Mouse (Mus musculus) forebrain, embryonic 10.5 days (tissue): ENCODE measurements around the gene Gtf2ird1. TPM values are rescaled to one million over a fixed set of nuclear protein-coding genes. Genes with fewer than 3 reads are reported as not detected.

Experiments
- DNase-seq: peaks from one replicate; pipeline ENCODE4 v3.0.0-alpha.2; 2017; ENCODE audit warnings: low spot score; ENCODE audit errors: extremely low spot score
- H3K27ac ChIP-seq: fragments of 300-500 bp; sonication (generic); 2 replicates; pipeline ENCODE4 v1.5.1; 2016; ENCODE audit warnings: mild to moderate bottlenecking
- H3K27me3 ChIP-seq: fragments of 300-500 bp; sonication (generic); 2 replicates; pipeline ENCODE4 v1.6.1; 2016; ENCODE audit warnings: mild to moderate bottlenecking; ENCODE audit not compliant: poor library complexity, severe bottlenecking
- H3K36me3 ChIP-seq: fragments of 300-500 bp; sonication (generic); replicated peaks from 2 replicates; pipeline ENCODE4 v1.6.1; 2016; ENCODE audit warnings: mild to moderate bottlenecking, moderate library complexity
- H3K4me1 ChIP-seq: fragments of 300-500 bp; sonication (generic); 2 replicates; pipeline ENCODE4 v1.6.1; 2016
- H3K4me3 ChIP-seq: fragments of 300-500 bp; sonication (generic); 2 replicates; pipeline ENCODE4 v1.5.1; 2016; ENCODE audit warnings: mild to moderate bottlenecking, moderate library complexity
- H3K9me3 ChIP-seq: fragments of 300-500 bp; sonication (generic); 2 replicates; pipeline ENCODE4 v1.6.1; 2016; ENCODE audit warnings: mild to moderate bottlenecking, moderate library complexity
- WGBS: fragments of 180-500 bp; shearing (Covaris S2); methylation state at CpG from one replicate; pipeline ENCODE4 v1.1.7; 2016; 5-methylcytosine and 5-hydroxymethylcytosine counted together
- polyA plus RNA-seq: library from polyadenylated mRNA; unstranded; fragments of >200 nt; fragmentation: Nextera tagmentation; extraction: Ambion mirVana; gene quantifications from 2 replicates; pipeline ENCODE4 v1.2.1, GENCODE M21; 2016

Gene Gtf2ird1
- polyA plus RNA-seq, 1 experiment from 2014 or later: 92.6 TPM

- Histone ChIP-seq H3K4me1 (peaks cover 25% of the 10 kb centered on the region), H3K27me3 (no peaks in the 10 kb centered on the region), H3K4me3 (no peak overlapping the region), H3K36me3 (peaks cover 95% of the 10 kb centered on the region), H3K9me3 (peaks cover 39% of the 10 kb centered on the region), H3K27ac (no peak overlapping the region)
- WGBS: 92% methylated on average over 6 of the region's 6 CpGs
- no peak for DNase-seq
These were observed 17.7 kb downstream of the Gtf2ird1 start for GRCm38 (mm10) chr5:134438676-134439425.

GRCm38 (mm10) chr5:134437459-134437827 lies 19.1 kb downstream of the Gtf2ird1 start:
- H3K27ac ChIP-seq: no peak overlapping the region
- H3K4me1 ChIP-seq: peaks cover 25% of the 10 kb centered on the region
- H3K36me3 ChIP-seq: peaks cover 92% of the 10 kb centered on the region
- no peak overlapping the region for H3K4me3 ChIP-seq
- DNase-seq: no peak
- 93% methylated on average over 14 of the region's 14 CpGs for WGBS
- no peaks in the 10 kb centered on the region for H3K27me3 ChIP-seq
- peaks cover 24% of the 10 kb centered on the region; the same call in 1 of the 2 replicates for H3K9me3 ChIP-seq

GRCm38 (mm10) chr5:134436782-134437458 lies 19.6 kb downstream of the Gtf2ird1 start:
- Histone ChIP-seq H3K4me3 (no peak overlapping the region), H3K9me3 (peaks cover 20% of the 10 kb centered on the region; the same call in 1 of the 2 replicates), H3K27me3 (no peaks in the 10 kb centered on the region), H3K4me1 (peaks cover 25% of the 10 kb centered on the region), H3K27ac (no peak overlapping the region), H3K36me3 (peaks cover 90% of the 10 kb centered on the region)
- DNase-seq: no peak
- 92% methylated on average over 13 of the region's 13 CpGs for WGBS

- H3K4me1 ChIP-seq: peaks cover 25% of the 10 kb centered on the region
- H3K27me3 ChIP-seq: no peaks in the 10 kb centered on the region
- 75% methylated on average over 12 of the region's 12 CpGs for WGBS
- peaks cover 17% of the 10 kb centered on the region; the same call in 1 of the 2 replicates for H3K9me3 ChIP-seq
- peak; percentile 30 for DNase-seq
- H3K4me3 ChIP-seq: no peak overlapping the region
- peaks cover 90% of the 10 kb centered on the region for H3K36me3 ChIP-seq
- peak overlapping the region; percentile 54; the same call in 1 of the 2 replicates for H3K27ac ChIP-seq
These were observed 20.6 kb downstream of the Gtf2ird1 start for GRCm38 (mm10) chr5:134435836-134436331.

- Histone ChIP-seq H3K9me3 (peaks cover 1% of the 10 kb centered on the region; the same call in 1 of the 2 replicates), H3K4me3 (no peak overlapping the region), H3K27me3 (no peaks in the 10 kb centered on the region), H3K27ac (no peak overlapping the region), H3K4me1 (peaks cover 29% of the 10 kb centered on the region), H3K36me3 (peaks cover 82% of the 10 kb centered on the region)
- WGBS: 92% methylated on average over 10 of the region's 10 CpGs
- no peak for DNase-seq
These were observed 23.4 kb downstream of the Gtf2ird1 start for GRCm38 (mm10) chr5:134433137-134433536.

- DNase-seq: no peak
- WGBS: 85% methylated on average over 4 of the region's 4 CpGs
- Histone ChIP-seq H3K4me3 (no peak overlapping the region), H3K27ac (no peak overlapping the region), H3K36me3 (peaks cover 72% of the 10 kb centered on the region), H3K4me1 (peaks cover 7% of the 10 kb centered on the region; the same call in 1 of the 2 replicates), H3K9me3 (no peaks in the 10 kb centered on the region), H3K27me3 (no peaks in the 10 kb centered on the region)
These were observed 26.4 kb downstream of the Gtf2ird1 start for GRCm38 (mm10) chr5:134430087-134430486.

GRCm38 (mm10) chr5:134427664-134428063 lies 28.9 kb downstream of the Gtf2ird1 start:
- H3K9me3 ChIP-seq: no peaks in the 10 kb centered on the region
- H3K36me3 ChIP-seq: peaks cover 74% of the 10 kb centered on the region
- no peak overlapping the region for H3K27ac ChIP-seq
- H3K4me3 ChIP-seq: no peak overlapping the region
- no peaks in the 10 kb centered on the region for H3K27me3 ChIP-seq
- peaks cover 7% of the 10 kb centered on the region; the same call in 1 of the 2 replicates for H3K4me1 ChIP-seq
- DNase-seq: no peak
- WGBS: 88% methylated on average over 9 of the region's 9 CpGs

GRCm38 (mm10) chr5:134425601-134426000 lies 30.9 kb downstream of the Gtf2ird1 start:
- Histone ChIP-seq H3K9me3 (no peaks in the 10 kb centered on the region), H3K27ac (no peak overlapping the region), H3K36me3 (peaks cover 60% of the 10 kb centered on the region), H3K27me3 (no peaks in the 10 kb centered on the region), H3K4me1 (peaks cover 19% of the 10 kb centered on the region), H3K4me3 (no peak overlapping the region)
- 96% methylated on average over 8 of the region's 8 CpGs for WGBS
- no peak for DNase-seq

GRCm38 (mm10) chr5:134423930-134424329 lies 32.6 kb downstream of the Gtf2ird1 start:
- DNase-seq: no peak
- Histone ChIP-seq H3K9me3 (no peaks in the 10 kb centered on the region), H3K36me3 (peaks cover 60% of the 10 kb centered on the region), H3K27me3 (no peaks in the 10 kb centered on the region), H3K27ac (no peak overlapping the region), H3K4me1 (peaks cover 15% of the 10 kb centered on the region), H3K4me3 (no peak overlapping the region)
- WGBS: 96% methylated on average over 5 of the region's 5 CpGs

GRCm38 (mm10) chr5:134423372-134423771 lies 33.1 kb downstream of the Gtf2ird1 start:
- H3K4me3 ChIP-seq: no peak overlapping the region
- no peaks in the 10 kb centered on the region for H3K9me3 ChIP-seq
- WGBS: 97% methylated on average over 6 of the region's 6 CpGs
- H3K36me3 ChIP-seq: peaks cover 60% of the 10 kb centered on the region
- H3K4me1 ChIP-seq: peaks cover 15% of the 10 kb centered on the region
- H3K27ac ChIP-seq: no peak overlapping the region
- no peak for DNase-seq
- H3K27me3 ChIP-seq: no peaks in the 10 kb centered on the region

- Histone ChIP-seq H3K27me3 (no peaks in the 10 kb centered on the region), H3K27ac (no peak overlapping the region), H3K36me3 (peaks cover 60% of the 10 kb centered on the region), H3K9me3 (peaks cover 3% of the 10 kb centered on the region; the same call in 1 of the 2 replicates), H3K4me1 (peaks cover 12% of the 10 kb centered on the region), H3K4me3 (no peak overlapping the region)
- 96% methylated on average over 10 of the region's 12 CpGs for WGBS
- no peak for DNase-seq
These were observed 34.1 kb downstream of the Gtf2ird1 start for GRCm38 (mm10) chr5:134422265-134422925.

- WGBS: 78% methylated on average over 9 of the region's 9 CpGs
- no peak for DNase-seq
- Histone ChIP-seq H3K27me3 (no peaks in the 10 kb centered on the region), H3K27ac (peak overlapping the region; percentile 45; the same call in 1 of the 2 replicates), H3K4me1 (peaks cover 12% of the 10 kb centered on the region), H3K9me3 (peaks cover 5% of the 10 kb centered on the region; the same call in 1 of the 2 replicates), H3K4me3 (no peak overlapping the region), H3K36me3 (peaks cover 70% of the 10 kb centered on the region)
These were observed 35.5 kb downstream of the Gtf2ird1 start for GRCm38 (mm10) chr5:134421061-134421460.
